Mouse (Mus musculus) intestine, embryonic 16.5 days (tissue): ENCODE results near the gene Gm11639. TPM values are rescaled to one million over a fixed set of nuclear protein-coding genes. Genes with fewer than 3 reads are reported as not detected.
A peak's percentile ranks its signal among the peaks of the same experiment; 100 is the strongest.

Source experiments
- ATAC-seq: fragments of 200-750 bp; cut with Nextera tagmentation; 2 replicates; pipeline ENCODE4 v1.8.0; 2017; ENCODE audit warnings: moderate TSS enrichment, moderate library complexity
- H3K27ac ChIP-seq: fragments of 300-500 bp; sonication (generic); 2 replicates; pipeline ENCODE4 v1.5.1; 2014; ENCODE audit warnings: mild to moderate bottlenecking, low read length
- H3K27me3 ChIP-seq: fragments of 300-500 bp; sonication (generic); replicated peaks from 2 replicates; pipeline ENCODE4 v1.6.1; 2014; ENCODE audit warnings: low read length, control low read depth, mixed read lengths; ENCODE audit not compliant: control insufficient read depth, insufficient read depth
- H3K36me3 ChIP-seq: fragments of 300-500 bp; sonication (generic); 2 replicates; pipeline ENCODE4 v1.6.1; 2014; ENCODE audit warnings: low read length, control low read depth; ENCODE audit not compliant: control insufficient read depth, insufficient read depth
- H3K4me1 ChIP-seq: fragments of 300-500 bp; sonication (generic); 2 replicates; pipeline ENCODE4 v1.6.1; 2014; ENCODE audit warnings: low read length, control low read depth, mixed read lengths; ENCODE audit not compliant: control insufficient read depth, insufficient read depth
- H3K4me2 ChIP-seq: fragments of 300-500 bp; sonication (generic); 2 replicates; pipeline ENCODE4 v1.6.1; 2014; ENCODE audit warnings: low read depth, low read length, control low read depth
- H3K4me3 ChIP-seq: fragments of 300-500 bp; sonication (generic); 2 replicates; pipeline ENCODE4 v1.5.1; 2014; ENCODE audit warnings: mild to moderate bottlenecking, low read length
- H3K9ac ChIP-seq: fragments of 300-500 bp; sonication (generic); 2 replicates; pipeline ENCODE4 v1.6.1; 2014; ENCODE audit warnings: low read depth, low read length
- H3K9me3 ChIP-seq: fragments of 300-500 bp; sonication (generic); 2 replicates; pipeline ENCODE4 v1.6.1; 2016; ENCODE audit warnings: low read length, control low read depth; ENCODE audit not compliant: control insufficient read depth
- WGBS: fragments of 180-500 bp; shearing (Covaris S2); extraction: QIAGEN DNeasy Blood & Tissue Kit; methylation state at CpG from one replicate; pipeline ENCODE4 v1.1.7; 2014; 5-methylcytosine and 5-hydroxymethylcytosine counted together
- polyA plus RNA-seq: library from polyadenylated mRNA; unstranded; fragments of >200 nt; fragmentation: Nextera tagmentation; extraction: Ambion mirVana; gene quantifications from 2 replicates; pipeline ENCODE4 v1.2.1, GENCODE M21; 2015

The Gm11639 gene
- polyA plus RNA-seq, 1 experiment from 2014 or later, result 0.02 TPM

DNA sequence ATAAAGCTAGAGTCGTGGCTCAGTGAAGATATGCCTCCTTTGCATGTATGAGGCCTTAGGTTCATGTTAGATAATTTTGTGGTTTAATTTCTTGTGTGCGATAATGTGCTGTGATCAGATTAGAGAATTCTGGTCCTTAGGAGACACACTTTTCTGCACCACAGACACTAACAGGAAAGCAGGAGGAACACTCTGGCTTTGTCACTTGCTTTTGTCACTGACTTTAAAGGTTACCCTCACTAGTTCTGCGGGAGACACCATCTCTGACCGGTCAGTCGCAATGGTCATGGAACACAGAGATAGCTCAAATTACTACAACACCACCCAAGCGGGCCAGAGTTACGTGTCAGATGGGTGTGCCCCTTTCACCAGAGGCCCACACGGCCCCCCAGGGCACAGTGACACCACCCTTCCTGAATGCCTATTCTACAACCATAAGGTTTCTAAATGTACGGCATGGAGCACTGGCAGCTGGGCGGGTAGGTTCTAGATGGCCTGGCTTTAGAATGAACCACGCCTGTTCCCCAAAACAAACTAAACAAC, 466.9 kb downstream of the Gm11639 start:
- peak; percentile 65; the same call in 1 of the 2 replicates for ATAC-seq

DNA sequence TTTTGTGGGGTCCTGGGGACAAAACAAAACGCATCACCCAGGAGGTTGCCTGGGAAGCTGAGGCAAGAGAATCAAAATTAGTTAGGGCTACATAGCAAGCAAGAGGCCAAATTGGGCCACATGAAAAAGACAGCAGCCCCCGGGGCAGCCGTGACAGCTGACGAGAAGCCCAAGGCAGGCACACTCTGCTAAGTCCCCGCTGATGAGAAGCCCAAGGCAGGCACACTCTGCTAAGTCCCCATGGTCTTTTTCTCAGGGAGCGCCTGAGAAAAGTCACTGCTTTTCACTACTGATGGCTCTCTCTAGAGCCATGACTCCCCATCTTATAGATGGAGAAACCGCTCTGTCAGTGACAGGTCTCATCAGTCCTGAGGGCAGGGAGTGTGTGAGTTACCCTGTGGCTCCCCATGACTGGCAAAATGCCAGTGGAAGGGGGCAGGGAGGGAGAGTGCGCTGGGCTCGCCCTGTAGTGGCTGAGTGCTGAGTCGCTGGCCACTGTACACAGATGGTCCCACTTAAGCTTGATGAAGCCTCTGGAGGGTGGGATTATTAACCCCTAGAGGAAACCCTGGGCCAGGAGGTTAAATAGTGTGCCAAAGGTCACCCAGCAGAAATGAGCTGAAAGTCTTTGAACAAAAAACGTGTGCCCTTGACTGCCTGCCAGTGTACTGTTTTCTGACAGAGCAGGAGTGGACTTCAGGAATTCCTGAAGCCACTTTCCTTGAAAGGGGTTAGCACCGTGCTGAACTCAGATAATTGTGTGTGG, 467.7 kb downstream of the Gm11639 start:
- WGBS, result 29% methylated on average over 12 of the region's 12 CpGs
- 0 out of 2 replicates have a peak overlapping the region, but pooled peaks have one; percentile 28 for H3K9ac ChIP-seq

More for the DNA sequence above, 466.9 kb downstream of the Gm11639 start:
- Histone ChIP-seq H3K4me2 (no peak overlapping the region), H3K27me3 (no peaks in the 10 kb centered on the region), H3K36me3 (no peaks in the 10 kb centered on the region), H3K9me3 (no peaks in the 10 kb centered on the region), H3K9ac (no peak overlapping the region), H3K4me1 (peaks cover 9% of the 10 kb centered on the region), H3K4me3 (no peak overlapping the region), H3K27ac (no peak overlapping the region)
- WGBS, result 76% methylated on average over 11 of the region's 11 CpGs

DNA sequence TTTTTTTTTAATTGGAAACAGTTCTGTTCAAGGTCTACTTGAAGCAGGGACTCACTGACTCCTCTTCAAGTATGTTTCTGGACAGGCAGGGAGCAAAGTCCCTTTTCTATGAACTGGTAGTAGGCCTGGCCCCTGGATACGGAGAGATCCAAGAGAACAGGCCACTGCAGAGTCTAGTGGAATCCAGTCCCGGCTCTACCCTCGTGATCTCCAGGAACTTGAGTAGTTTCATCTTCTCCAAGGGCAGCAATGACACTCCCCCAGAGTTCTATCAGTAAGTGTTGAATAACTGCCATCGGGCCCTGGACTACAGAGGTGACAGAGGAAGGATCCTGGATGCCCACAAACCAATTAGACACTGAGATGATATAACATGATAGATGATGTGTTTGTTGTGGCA, 470.4 kb downstream of the Gm11639 start:
- H3K4me1 ChIP-seq, result peaks cover 9% of the 10 kb centered on the region
- H3K4me3 ChIP-seq, result no peak overlapping the region
- H3K27ac ChIP-seq, result no peak overlapping the region; the same call in 1 of the 2 replicates
- peak; percentile 32; the same call in 1 of the 2 replicates for ATAC-seq
- H3K9me3 ChIP-seq, result no peaks in the 10 kb centered on the region
- 63% methylated on average over 4 of the region's 4 CpGs for WGBS
- no peaks in the 10 kb centered on the region for H3K27me3 ChIP-seq
- no peaks in the 10 kb centered on the region for H3K36me3 ChIP-seq
- H3K4me2 ChIP-seq, result no peak overlapping the region
- no peak overlapping the region for H3K9ac ChIP-seq

More for the DNA sequence above, 467.7 kb downstream of the Gm11639 start:
- Histone ChIP-seq H3K4me3 (no peak overlapping the region), H3K27ac (no peak overlapping the region), H3K9me3 (no peaks in the 10 kb centered on the region), H3K27me3 (no peaks in the 10 kb centered on the region), H3K36me3 (no peaks in the 10 kb centered on the region), H3K4me2 (no peak overlapping the region), H3K4me1 (peaks cover 9% of the 10 kb centered on the region)
- peak; percentile 83 for ATAC-seq

DNA sequence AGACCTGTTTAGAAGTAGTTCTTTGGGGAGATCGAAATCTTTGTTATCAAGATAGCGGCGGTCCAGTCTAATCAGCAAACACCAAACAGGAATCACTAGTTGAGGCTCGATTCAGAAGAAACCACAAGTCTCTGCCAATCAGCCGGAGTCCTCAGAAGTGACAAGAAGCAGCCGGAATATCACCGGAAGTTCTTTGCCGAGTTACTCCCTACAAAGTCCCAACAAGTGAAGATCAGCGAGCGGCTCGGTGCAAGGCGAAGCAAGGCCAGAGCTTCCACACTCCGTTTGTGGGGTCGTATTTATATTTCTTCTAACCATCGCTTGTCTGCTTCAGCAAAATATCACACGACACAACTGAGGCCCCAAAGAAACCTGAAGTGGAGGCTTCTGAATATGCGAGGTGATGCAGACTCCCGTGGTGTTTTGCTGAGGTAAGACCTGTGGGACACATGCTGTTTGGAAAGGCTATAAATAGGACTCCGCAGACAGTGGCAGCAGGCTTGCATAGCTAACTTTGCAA, 471.3 kb downstream of the Gm11639 start:
- no peak for ATAC-seq
- H3K4me2 ChIP-seq, result no peak overlapping the region
- H3K4me3 ChIP-seq, result no peak overlapping the region
- 82% methylated on average over 19 of the region's 19 CpGs for WGBS
- H3K9ac ChIP-seq, result no peak overlapping the region
- no peaks in the 10 kb centered on the region for H3K36me3 ChIP-seq
- H3K27ac ChIP-seq, result no peak overlapping the region
- H3K4me1 ChIP-seq, result peaks cover 9% of the 10 kb centered on the region
- no peaks in the 10 kb centered on the region for H3K27me3 ChIP-seq
- no peaks in the 10 kb centered on the region for H3K9me3 ChIP-seq

DNA sequence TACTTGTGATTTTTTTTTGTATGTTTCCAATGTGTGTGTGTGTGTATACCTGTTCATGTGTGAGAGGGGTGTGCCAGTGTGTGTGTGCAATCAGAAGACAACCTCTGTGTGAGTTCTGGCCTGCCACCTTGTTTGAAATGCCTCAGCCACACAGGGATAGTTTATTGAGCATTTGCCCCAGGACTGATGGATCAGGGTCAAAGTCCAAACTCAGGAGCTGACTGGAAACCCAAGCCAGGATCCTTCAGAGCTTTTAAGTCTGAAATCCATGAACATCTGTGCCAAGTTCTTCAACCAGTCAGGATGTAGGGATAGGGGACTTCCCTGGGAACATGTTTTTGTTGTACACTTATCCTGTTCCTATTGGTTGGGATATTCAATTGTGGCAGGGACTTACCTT, 472.5 kb downstream of the Gm11639 start:
- Histone ChIP-seq H3K27me3 (no peaks in the 10 kb centered on the region), H3K4me2 (no peak overlapping the region), H3K4me1 (peaks cover 9% of the 10 kb centered on the region), H3K27ac (no peak overlapping the region), H3K9ac (no peak overlapping the region), H3K9me3 (0 out of 2 replicates have a peak, but pooled peaks cover 3% of the 10 kb centered on the region), H3K36me3 (no peaks in the 10 kb centered on the region), H3K4me3 (no peak overlapping the region)
- no peak for ATAC-seq

DNA sequence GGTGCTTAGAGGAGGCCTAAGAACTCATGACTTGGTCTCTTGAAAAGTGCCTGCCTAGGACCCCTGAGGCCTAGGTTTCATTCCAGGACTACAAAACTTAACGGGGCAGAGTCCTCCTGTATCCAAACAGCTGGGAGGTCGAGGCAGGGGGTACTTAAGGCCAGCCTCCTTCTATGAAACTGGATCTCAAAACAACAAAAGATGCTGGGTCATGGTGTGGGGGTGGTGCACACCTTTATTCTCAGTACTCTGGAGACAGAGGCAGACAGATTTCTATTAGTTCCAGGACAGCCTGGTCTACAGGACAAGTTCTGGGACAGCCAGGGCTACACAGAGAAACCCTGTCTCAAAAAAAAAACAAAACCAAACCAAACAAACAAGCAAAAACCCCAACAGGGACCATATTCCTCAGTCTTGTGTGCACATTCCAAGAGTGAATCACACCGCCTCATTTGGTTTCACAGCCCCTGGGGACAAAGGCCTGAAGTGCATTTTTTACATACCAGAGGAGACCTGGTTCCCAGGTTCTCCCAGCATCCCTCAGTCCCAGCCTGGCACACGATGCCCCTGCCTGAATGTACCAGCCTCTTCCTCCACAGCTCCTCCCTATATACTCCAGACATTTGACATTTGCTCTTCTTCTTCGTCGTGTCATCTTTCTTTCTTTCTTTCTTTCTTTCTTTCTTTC, 474.3 kb downstream of the Gm11639 start:
- Histone ChIP-seq H3K27me3 (no peaks in the 10 kb centered on the region), H3K4me2 (no peak overlapping the region), H3K9ac (no peak overlapping the region), H3K27ac (no peak overlapping the region), H3K9me3 (peaks cover 7% of the 10 kb centered on the region; the same call in 1 of the 2 replicates), H3K4me3 (no peak overlapping the region), H3K4me1 (no peaks in the 10 kb centered on the region; the same call in 1 of the 2 replicates), H3K36me3 (no peaks in the 10 kb centered on the region)
- 60% methylated on average over 6 of the region's 6 CpGs for WGBS
- no peak for ATAC-seq

DNA sequence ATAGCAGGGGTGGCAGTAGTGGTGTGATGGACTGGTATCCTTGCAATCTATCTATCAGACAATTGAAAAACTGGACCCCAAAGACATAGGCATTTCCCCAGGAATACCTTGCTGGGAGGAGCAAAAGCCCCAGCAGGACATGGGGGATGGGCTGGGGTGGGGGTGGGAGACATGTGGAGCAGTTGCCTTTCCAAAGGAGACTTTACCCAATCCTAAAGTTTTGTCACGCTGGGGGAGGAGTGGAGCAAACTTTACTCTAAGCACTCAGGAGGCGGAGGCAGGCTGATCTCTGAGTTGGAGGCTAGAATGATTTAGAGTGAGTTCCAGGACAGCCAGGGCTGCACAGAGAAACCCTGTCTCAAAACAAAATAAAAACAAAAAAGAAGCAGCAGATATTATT, 475.9 kb downstream of the Gm11639 start:
- Histone ChIP-seq H3K9me3 (peaks cover 15% of the 10 kb centered on the region; the same call in 1 of the 2 replicates), H3K4me1 (no peaks in the 10 kb centered on the region; the same call in 1 of the 2 replicates), H3K27ac (no peak overlapping the region), H3K4me2 (no peak overlapping the region), H3K27me3 (no peaks in the 10 kb centered on the region), H3K4me3 (no peak overlapping the region), H3K36me3 (no peaks in the 10 kb centered on the region), H3K9ac (no peak overlapping the region)
- no peak for ATAC-seq
- 85% methylated on average over 2 of the region's 2 CpGs for WGBS

DNA sequence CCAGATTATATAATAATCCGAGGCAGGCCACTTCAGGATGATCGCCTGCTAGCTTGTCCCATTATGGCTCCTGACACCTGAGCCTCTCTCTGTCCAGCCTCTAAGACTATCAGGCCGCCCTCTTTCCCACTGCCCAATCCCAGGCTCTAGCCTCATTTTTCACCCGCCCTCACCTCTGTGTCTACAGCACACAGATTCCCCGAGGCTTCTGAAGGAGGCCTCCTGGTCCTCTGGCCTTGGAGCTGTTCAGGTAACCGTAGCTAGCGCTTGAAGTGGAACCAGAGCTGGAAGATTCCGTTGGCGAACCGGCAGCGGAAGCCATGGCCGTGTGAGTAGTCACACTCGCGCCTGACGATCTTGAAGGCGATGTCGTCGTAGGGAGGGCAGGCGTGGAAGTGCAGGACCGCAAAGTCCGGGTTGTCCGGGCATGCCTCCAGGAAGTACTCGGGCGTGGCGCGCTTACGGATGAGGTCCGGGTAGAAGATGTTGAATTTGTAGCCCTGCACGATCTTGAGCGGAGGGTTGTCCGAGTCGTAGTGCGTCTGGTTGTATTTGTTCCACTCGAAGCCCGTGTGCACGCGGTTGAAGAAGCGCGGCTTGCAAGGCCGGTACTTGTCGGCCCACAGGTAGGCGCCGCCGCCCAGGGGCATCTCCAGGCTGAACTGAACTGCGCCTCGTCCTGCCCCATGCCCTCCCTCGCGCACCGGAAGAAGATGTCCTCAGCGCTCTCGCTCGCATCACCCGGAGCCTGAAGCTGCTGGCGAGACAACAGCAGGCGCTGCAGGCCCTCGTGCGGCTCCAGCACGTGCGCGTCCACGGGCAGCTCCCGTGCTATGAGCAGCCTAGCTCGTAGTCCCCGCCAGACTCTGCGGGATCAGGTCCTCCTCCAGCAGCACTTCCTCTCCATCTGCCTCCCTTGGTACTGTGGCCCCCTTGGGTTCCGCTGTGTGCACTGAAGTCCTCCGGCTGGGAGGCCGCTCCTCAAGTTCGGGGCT, 479.3 kb downstream of the Gm11639 start:
- Histone ChIP-seq H3K9ac (no peak overlapping the region), H3K4me2 (no peak overlapping the region), H3K4me3 (no peak overlapping the region), H3K27me3 (no peaks in the 10 kb centered on the region), H3K9me3 (peaks cover 15% of the 10 kb centered on the region; the same call in 1 of the 2 replicates), H3K36me3 (no peaks in the 10 kb centered on the region), H3K4me1 (no peaks in the 10 kb centered on the region), H3K27ac (no peak overlapping the region)
- WGBS, result 79% methylated on average over 69 of the region's 69 CpGs
- ATAC-seq, result no peak
